ENCODE assay signal across 24 mouse cellular contexts in genomic region chr1:7308952-7309617, GRCm38 (mm10).
DNase-seq lines count a peak whose midpoint lies in the region; ATAC-seq and TF ChIP-seq lines count a peak whose summit lies in the region.
"Had no signal": no experiment of that assay in that cellular context is flagged by ENCODE, and none has a peak within 500 bp of the region (broad histone marks: within the 10 kb centered on the region; RNA-seq: fewer than 3 reads in every experiment).

No protein-coding gene starts in this region.

- H3K4me3 ChIP-seq in megakaryocyte, embryonic 14.5 days (replicated peaks), result peak overlapping the region; percentile 44
- H3K4me3 ChIP-seq in E14TG2a.4 (replicated peaks; ENCODE audit: low read length), result 0 out of 2 replicates have a peak overlapping the region, but pooled peaks have one; percentile 3
- no peak overlapping the region for H3K4me3 ChIP-seq in hindbrain, embryonic 11.5 days (ENCODE audit: low read depth, low read length)
- H3K4me3 ChIP-seq in midbrain, embryonic 13.5 days (replicated peaks), result no peak overlapping the region
- H3K4me3 ChIP-seq: embryonic facial prominence, embryonic 13.5 days; erythroblast, embryonic 14.5 days; forebrain, embryonic 12.5 days; left cerebral cortex, adult 2 months had no signal

- no peak overlapping the region for H3K9ac ChIP-seq in hindbrain, embryonic 11.5 days (ENCODE audit: low read depth, low read length)
- no peak overlapping the region for H3K9ac ChIP-seq in midbrain, embryonic 13.5 days (replicated peaks)
- H3K9ac ChIP-seq: embryonic facial prominence, embryonic 13.5 days; forebrain, embryonic 12.5 days had no signal

- H3K4me2 ChIP-seq in hindbrain, embryonic 11.5 days (replicated peaks; ENCODE audit: low read depth, low read length), result no peak overlapping the region
- H3K4me2 ChIP-seq in midbrain, embryonic 13.5 days (replicated peaks), result no peak overlapping the region
- H3K4me2 ChIP-seq: embryonic facial prominence, embryonic 13.5 days; forebrain, embryonic 12.5 days had no signal

- no peak for ATAC-seq in megakaryocyte, adult 5-6 weeks (ENCODE audit: poor library complexity, severe bottlenecking)
- peak; percentile 58 for ATAC-seq in hindbrain, embryonic 11.5 days (ENCODE audit: low FRiP score)
- ATAC-seq in midbrain, embryonic 13.5 days, result peak; percentile 34; the same call in 1 of the 2 replicates

- peaks cover 17% of the 10 kb centered on the region for H3K4me1 ChIP-seq in megakaryocyte, embryonic 14.5 days
- peaks cover 47% of the 10 kb centered on the region for H3K4me1 ChIP-seq in E14TG2a.4 (replicated peaks; ENCODE audit: low read depth, low read length)
- no peaks in the 10 kb centered on the region for H3K4me1 ChIP-seq in hindbrain, embryonic 11.5 days (replicated peaks; ENCODE audit: control insufficient read depth, insufficient read depth, low read length)
- peaks cover 4% of the 10 kb centered on the region for H3K4me1 ChIP-seq in midbrain, embryonic 13.5 days (replicated peaks)
- H3K4me1 ChIP-seq: embryonic facial prominence, embryonic 13.5 days had no signal

- no peaks in the 10 kb centered on the region for H3K36me3 ChIP-seq in megakaryocyte, embryonic 14.5 days (replicated peaks; ENCODE audit: low read length)
- no peaks in the 10 kb centered on the region; the same call in 1 of the 2 replicates for H3K36me3 ChIP-seq in E14TG2a.4 (ENCODE audit: insufficient read depth, low read length)
- no peaks in the 10 kb centered on the region for H3K36me3 ChIP-seq in hindbrain, embryonic 11.5 days (ENCODE audit: control insufficient read depth, insufficient read depth, low read length)
- H3K36me3 ChIP-seq in midbrain, embryonic 13.5 days, result no peaks in the 10 kb centered on the region
- H3K36me3 ChIP-seq: embryonic facial prominence, embryonic 13.5 days; forebrain, embryonic 12.5 days had no signal

- WGBS in hindbrain, embryonic 11.5 days, result 29% methylated on average over 5 of the region's 5 CpGs
- 49% methylated on average over 5 of the region's 5 CpGs for WGBS in midbrain, embryonic 13.5 days

- no peak for TF ChIP-seq CTCF in E14TG2a.4 (conservative IDR thresholded peaks at IDR 0.05; ENCODE audit: low read length)

- peaks cover 5% of the 10 kb centered on the region for H3K27me3 ChIP-seq in megakaryocyte, embryonic 14.5 days (replicated peaks)
- H3K27me3 ChIP-seq in E14TG2a.4 (ENCODE audit: insufficient read depth, low read length), result no peaks in the 10 kb centered on the region
- H3K27me3 ChIP-seq in hindbrain, embryonic 11.5 days (ENCODE audit: control insufficient read depth, insufficient read depth, low read length), result no peaks in the 10 kb centered on the region
- no peaks in the 10 kb centered on the region for H3K27me3 ChIP-seq in midbrain, embryonic 13.5 days
- H3K27me3 ChIP-seq: CH12.LX; embryonic facial prominence, embryonic 13.5 days; forebrain, embryonic 12.5 days had no signal

- H3K27ac ChIP-seq in hindbrain, embryonic 11.5 days (ENCODE audit: low read depth, low read length), result no peak overlapping the region
- H3K27ac ChIP-seq in midbrain, embryonic 13.5 days, result no peak overlapping the region
- H3K27ac ChIP-seq: embryonic facial prominence, embryonic 13.5 days; forebrain, embryonic 12.5 days; kidney, postnatal 0 days; left cerebral cortex, adult 2 months had no signal

- DNase-seq in hindbrain, embryonic 11.5 days (ENCODE audit: low spot score), result peak; percentile 17
- no peak for DNase-seq in adrenal gland, adult (ENCODE audit: inconsistent age in 2 of 2, low spot score in 1 of 2)
- DNase-seq in frontal cortex, postnatal 36 days (ENCODE audit: low spot score in 2 of 2), result no peak
- DNase-seq: adrenal gland, postnatal 10 days; B cell, adult 2 months; cerebellum, adult 8-10 months; heart, postnatal 36 days; kidney, adult 2 months; layer of hippocampus, adult 9-11 months; left cerebral cortex, postnatal 4 days; lung, postnatal 4 days; right cerebral cortex, adult 18-20 months; right cerebral cortex, postnatal 4 days; thymus, postnatal 14 days had no signal

- peaks cover 11% of the 10 kb centered on the region for H3K9me3 ChIP-seq in megakaryocyte, embryonic 14.5 days
- H3K9me3 ChIP-seq in E14TG2a.4 (ENCODE audit: low read length), result peaks cover 48% of the 10 kb centered on the region
- no peaks in the 10 kb centered on the region for H3K9me3 ChIP-seq in hindbrain, embryonic 11.5 days (ENCODE audit: control insufficient read depth, low read length)
- H3K9me3 ChIP-seq in midbrain, embryonic 13.5 days, result no peaks in the 10 kb centered on the region
- H3K9me3 ChIP-seq: embryonic facial prominence, embryonic 13.5 days; forebrain, embryonic 12.5 days had no signal

Comparison
In these comparisons a context has a peak if more than half of its experiments do, and no peak if none do; other contexts are left out.
1. H3K4me3 ChIP-seq: peak in megakaryocyte, embryonic 14.5 days (single experiment) and E14TG2a.4 (single experiment); none in hindbrain, embryonic 11.5 days (single experiment) and midbrain, embryonic 13.5 days (single experiment).